Mouse (Mus musculus) megakaryocyte, embryonic 14.5 days (primary cell): Measurements from ENCODE around the gene Zfp106.

Source experiments
- FLI1 ChIP-seq: IDR thresholded peaks from 2 replicates; pipeline ENCODE4 v1.6.1; 2012; ENCODE audit warnings: low read length, inconsistent platforms, mixed read lengths
- GATA1 ChIP-seq: IDR thresholded peaks from 3 replicates; pipeline ENCODE4 v1.6.1; 2012; ENCODE audit warnings: mixed read lengths, low read length, inconsistent platforms, borderline replicate concordance

GRCm38 (mm10) chr2:120529531-120529930 is 34.1 kb downstream of the Zfp106 start:
- TF ChIP-seq FLI1, result no peak
- TF ChIP-seq GATA1, result no peak
